Mouse (Mus musculus): ENCODE measurements around the gene Vrk2.

The Vrk2 gene

DNA sequence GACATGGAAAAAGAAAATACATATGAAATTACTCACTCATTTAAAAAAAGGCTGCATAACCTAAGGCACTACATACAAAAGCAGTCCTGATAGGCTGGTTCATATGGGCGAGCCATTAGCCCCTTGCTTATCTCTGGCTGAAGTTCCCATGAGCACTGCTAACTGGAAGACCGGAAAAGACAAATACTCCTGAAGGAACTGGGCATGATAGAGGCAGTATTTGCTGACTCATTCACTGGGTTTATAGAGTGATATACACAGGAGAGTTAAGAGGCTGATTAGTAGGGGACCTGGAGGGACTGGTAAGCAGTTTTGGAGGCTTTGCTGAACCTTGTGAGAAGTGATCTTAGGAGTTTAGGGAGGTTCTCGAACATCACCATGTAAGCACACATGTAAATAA lies 42.2 kb downstream of the Vrk2 start:
- DNase-seq (ENCODE audit: low read depth), result no peak

DNA sequence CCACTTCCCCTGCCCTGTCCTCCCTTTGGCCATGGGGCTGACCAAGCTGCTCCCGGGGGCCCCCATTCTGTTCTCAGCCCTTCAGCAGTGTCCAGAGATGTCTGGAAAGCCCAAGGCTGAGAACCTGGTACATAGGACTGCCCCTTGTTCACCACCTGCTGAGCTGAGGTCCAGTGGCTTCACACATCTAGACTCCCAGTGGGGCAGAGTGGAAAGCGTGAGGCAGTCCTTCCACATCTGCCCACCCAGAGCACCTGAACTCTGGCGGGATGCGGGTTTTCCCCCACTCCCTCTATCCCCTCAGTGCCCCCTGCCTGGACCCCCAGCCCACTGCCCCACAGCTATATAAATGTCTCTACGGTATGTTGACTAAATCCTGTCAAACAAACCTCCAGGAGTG lies 56.0 kb downstream of the Vrk2 start:
- DNase-seq (ENCODE audit: low read depth), result no peak

DNA sequence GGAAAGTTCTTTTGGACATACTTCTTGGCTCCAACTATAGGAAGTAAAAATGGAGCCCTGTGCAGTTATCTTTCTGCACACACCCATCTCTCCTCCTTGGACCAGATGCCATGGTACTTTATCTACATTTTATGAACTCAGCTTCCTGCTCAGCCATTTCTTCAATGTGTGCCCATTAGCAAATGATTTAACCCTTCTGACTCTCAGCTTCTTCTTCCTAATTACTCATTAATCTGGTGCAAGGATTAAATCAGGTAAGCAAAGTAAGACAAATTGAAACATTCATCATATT lies 60.0 kb downstream of the Vrk2 start:
- no peak for DNase-seq (ENCODE audit: low read depth)

DNA sequence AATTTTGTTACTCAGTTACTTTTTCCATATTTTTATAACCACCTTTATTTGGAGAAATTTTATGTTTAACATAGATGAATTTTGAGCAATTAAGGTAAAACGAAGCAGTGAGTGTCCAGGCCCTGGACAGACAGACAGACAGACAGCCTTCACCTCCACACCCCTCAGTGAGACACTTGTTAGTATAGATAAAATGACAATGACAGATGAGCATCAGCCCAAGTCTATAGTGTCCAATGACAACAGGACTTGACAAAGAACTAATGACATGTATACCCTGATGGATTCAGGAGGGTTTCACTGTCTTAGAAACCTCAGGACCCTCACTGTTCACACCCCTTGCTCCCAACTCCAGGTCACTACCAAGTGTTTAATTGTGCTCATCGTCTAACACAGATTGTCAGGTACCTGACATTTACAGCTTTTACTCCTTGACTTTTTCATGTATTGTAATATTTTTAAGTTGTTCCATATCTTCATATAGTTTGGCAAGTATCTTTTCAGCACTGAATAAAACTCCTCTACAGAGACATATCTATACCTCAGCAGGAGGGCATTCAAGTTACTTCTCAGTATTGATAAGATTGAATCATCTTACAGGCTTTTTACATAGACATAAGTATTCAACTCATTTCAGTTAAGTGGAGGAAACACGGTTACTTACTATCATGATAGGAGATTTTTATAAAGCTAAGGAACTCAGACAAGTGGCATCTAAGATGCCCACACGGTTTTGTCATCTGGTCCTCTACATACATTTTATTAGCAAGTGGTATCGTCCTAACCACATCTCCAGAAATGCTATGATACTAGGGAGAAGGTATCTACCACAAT lies 60.6 kb downstream of the Vrk2 start:
- no peak for DNase-seq (ENCODE audit: low read depth)

DNA sequence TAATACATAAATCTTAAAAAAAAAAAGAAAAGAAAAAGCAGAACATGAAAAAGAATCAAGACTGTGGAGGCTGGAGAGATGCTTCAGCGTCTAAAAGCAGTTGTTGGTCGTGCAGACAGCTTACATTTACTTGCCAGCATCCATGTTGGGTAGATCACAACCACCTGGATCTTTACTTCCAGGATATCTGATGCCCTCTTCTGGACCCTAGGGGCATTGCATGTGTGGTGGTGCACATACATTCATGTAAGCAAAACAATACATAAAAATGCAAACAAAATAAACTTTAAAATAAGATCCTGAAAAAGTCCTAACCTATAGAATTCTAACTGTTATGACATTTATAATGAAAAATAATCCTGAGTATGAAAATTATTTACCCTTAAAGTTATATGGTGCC lies 66.9 kb downstream of the Vrk2 start:
- DNase-seq (ENCODE audit: low read depth), result no peak

DNA sequence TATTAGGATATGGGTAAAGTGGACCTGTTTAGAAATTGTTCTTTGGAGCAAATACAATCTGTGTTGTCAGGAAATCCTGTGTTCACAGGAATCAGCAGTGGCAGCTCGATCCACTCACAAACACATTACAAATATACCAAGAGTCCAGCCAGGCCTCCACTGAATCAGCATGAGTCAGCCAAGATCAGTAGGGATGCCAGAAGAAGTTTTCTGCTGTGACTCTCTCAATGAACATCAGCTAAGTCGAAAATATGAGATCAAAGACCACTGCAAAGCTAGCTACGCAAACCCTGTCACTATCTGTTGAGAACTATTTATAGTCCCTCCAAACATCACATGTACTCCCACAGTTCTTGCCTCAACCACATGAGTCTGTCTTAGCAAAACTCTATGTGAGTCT lies 74.8 kb downstream of the Vrk2 start:
- DNase-seq (ENCODE audit: low read depth), result no peak

DNA sequence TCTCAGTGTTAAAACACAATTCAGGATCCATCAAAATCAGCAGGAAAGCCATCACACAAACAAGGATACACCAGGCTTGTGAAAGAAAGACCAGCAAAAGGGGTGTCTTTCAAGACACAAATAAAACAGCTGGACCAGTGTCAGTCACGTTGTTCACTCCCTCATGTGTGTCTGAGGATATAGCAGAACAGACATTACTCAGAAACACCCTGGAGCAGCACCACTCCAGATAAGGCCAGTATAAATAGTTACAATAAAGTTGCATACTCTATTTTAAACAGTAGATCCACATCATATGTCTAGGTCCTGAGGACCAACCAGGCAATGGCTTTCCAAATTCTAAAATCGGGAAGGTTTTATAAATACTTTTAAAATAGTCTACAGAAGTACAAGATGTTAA lies 77.7 kb downstream of the Vrk2 start:
- no peak for DNase-seq (ENCODE audit: low read depth)

DNA sequence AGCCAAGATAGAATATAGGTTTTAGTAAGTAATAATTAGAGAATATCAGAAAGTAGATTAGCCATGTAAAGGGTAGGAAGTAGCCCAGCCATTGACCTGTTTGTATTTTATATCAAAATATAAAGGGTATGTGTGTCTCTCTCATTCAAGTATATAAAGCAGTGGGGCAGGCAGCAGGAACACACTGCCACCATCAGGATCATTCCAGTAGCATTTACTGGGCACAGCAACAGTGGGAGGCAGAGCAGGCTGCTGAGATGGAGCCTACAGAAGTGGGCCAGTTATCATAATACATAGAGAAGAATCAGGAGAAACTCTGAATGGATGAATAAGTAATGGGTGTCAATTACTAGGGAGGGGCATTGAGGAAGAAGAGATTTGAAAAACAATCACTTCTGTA lies 80.1 kb downstream of the Vrk2 start:
- DNase-seq (ENCODE audit: low read depth), result no peak

DNA sequence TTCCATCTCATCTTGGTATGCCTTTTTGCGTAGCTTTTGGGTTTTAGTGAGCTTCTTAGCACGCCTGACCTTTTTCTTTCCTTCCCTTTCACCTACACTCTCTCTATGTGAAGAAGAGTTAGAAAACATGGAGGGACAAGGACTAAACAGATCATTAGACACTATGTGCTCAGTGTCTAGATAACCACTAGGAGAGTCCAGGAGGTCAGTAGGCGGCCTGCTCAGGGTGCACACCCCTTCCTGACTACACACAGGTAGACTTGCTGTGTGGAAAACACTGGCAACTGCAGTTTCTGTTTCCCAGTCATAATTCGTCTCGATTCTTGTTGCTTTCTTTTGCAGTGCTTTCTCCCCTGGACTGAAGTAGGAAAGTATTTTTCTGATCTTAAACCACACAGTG lies 97.8 kb downstream of the Vrk2 start:
- DNase-seq (ENCODE audit: low read depth), result no peak

DNA sequence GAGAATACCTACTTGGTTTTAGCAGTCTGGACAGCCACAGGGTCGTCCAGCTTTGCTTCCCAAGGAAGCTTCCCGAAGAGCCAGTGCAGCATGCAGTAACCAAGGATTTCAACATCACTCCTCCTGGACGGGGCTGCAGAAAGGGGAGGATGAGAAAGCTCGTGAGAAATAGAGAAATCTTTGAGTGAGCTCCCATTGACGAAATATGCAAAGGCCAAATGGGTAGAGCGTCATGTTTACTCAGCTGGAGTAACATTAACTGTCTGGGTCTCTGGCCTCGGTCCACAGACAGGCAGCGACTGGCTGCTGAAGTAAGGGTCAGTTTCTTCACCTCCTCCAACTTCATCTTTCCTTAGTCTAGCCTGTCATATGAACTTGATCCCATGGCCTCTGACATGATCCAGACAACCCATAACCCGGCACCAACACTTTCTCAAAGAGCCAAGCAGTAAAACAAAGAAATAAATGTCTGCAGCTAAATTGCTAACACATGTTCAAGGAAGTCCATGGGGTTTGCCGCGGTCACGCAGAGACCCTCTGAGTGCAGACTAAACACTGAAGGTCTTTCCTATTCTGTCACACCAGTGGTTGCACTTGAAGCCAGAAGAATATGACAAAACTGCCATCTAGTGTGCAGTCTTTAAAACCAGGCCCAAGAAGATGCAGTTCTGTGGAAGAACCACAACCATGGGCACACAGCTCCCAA lies 103.9 kb downstream of the Vrk2 start:
- DNase-seq (ENCODE audit: low read depth), result no peak

DNA sequence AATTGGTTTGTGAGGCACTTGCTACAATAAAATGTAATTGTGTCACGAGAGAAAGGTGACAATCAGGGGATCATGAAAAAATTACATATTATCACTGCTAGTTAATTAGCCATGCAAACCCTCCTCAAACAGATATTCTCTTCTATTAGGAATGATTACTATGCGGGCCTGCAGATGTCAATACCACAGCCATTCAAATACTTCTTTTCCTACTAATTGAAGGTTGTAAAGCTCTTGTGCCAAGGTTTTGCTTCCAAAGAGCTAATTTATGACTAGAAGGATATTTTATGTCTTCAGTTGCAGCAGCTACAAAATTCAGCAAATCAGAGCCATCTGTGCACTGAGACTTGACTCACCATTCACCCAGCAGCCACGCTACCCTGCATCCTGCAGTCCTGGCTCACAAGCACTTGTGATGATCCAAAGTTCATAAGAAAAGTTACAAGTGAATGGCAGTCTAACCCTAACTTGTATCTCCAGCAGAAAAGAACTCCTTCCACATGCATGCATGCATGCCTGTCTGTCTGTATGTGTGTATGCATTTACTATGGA lies 112.0 kb downstream of the Vrk2 start:
- DNase-seq (ENCODE audit: low read depth), result no peak

DNA sequence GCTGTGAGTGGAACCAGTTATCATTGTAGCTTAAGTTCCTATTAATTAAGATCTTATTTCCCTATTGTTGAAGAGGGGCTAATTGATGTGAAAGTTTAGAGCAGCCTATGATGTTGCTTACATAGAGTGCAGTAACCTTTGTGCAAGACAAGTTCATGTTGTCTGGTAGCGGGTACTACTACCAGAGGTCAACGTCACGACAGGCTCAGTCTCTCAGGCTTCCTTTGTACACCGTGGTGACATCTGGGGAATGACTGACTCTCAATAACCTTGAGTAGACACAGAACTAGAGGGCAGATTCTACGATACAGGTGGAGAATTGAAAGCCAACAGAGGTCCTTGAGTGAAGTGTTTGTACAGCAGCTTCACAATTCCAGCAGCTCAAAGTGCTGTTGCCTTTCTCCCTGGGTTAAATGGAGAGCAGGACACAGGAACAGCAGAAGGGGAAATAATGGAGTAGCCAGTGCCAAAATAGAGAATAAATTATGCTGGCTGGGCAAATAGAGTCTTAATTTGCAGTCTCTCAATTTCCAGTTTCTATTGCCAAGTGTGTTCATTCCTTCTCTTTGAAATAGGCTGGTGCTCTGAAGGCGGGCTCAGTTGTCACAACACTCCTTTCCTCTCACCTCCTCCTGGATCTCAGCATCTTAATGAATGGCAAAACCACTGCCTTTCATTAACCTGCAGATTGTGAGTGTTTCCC lies 116.6 kb downstream of the Vrk2 start:
- no peak for DNase-seq (ENCODE audit: low read depth)

DNA sequence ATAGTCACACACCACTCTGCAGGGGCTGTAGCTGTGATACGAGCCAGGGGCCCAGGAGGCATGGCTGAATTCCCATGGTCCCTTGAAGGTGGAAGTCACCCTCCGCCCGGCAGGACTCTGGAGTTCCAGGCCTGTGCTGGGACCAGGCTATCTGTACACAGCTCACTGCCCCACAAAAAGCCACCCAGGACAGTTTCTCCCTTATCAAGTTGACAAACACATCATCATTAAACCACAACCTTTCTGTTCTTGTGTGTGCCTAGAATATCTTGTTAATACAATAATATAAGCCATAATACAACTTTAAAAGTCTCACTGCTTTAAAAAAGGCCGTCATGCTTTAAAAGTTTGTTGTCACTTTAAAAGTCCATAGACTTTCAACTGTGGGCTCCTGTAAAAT lies 139.7 kb downstream of the Vrk2 start:
- DNase-seq (ENCODE audit: low read depth), result no peak

DNA sequence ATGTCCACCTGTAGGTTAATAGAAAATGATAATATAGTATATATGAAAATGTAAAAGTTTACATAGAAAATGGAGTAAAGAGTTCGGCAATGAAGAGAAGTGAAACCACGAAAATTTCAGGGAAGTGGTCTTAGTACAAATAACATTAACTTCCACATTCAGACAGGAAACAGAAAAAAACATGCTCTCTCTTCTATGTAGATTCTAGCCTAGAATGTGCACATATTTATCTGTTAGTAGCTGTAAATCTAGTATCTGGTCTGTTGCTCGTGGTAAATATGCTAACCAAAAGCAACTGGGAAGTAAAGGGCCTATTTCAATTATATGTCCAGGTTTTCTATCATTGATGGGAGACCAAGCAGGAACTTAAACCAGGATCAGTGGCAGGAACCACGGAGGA lies 141.1 kb downstream of the Vrk2 start:
- no peak for DNase-seq (ENCODE audit: low read depth)

DNA sequence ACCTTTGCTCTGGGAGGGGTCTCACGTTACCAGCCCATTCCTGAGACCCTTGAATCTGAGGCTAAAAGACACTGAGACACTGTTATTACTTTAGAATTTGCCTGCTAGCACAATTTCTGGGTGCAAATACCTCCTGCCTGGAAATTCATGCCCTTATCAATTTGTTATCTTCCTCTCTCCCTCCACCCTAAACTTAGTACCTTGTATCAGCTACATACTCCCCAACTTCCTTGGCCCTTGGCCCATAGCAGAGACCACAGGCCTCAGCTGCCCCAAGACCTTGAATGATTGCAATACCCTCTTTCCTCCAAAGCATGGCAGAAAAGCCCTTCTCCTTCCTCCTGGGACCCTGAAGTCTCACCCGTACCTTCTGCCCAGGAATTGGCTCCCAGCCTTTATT lies 142.6 kb downstream of the Vrk2 start:
- no peak for DNase-seq (ENCODE audit: low read depth)

DNA sequence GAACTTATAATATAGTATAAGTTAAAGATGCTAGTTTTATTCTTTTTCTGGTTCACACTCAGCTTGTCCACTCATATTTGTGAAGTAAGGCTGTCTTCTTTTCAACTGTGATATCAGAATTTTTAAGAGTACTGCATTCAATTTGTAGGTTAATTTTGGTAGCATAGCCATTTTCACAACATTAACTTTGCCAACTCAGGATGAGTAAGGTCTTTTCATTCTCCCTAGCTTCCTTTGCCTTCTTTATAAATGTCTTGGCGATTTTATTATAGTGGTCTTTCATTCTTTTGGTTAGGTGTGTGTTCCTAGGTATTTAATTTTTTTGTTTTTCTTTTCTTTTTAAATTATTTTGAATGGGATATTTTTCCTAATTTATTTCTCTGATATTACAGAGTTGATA lies 143.2 kb downstream of the Vrk2 start:
- no peak for DNase-seq (ENCODE audit: low read depth)

DNA sequence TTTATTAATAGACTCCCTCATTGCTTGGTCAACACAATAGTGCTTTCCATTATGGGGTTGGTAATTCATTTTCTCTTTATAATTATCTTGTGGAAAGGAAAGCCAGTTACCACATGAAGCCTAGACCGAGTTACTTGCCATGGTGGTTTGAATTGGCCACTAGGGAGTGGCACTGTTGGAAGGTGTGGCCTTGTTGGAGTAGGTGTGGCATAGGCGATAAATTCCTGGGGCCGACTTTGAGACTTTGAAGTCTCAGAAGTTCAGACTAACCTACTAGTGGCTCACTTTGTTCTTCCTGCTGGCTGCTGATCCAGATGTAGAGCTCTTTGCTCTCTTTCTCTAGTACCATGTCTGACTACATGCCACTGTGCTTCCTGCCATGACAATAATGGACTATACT lies 144.0 kb downstream of the Vrk2 start:
- no peak for DNase-seq (ENCODE audit: low read depth)

DNA sequence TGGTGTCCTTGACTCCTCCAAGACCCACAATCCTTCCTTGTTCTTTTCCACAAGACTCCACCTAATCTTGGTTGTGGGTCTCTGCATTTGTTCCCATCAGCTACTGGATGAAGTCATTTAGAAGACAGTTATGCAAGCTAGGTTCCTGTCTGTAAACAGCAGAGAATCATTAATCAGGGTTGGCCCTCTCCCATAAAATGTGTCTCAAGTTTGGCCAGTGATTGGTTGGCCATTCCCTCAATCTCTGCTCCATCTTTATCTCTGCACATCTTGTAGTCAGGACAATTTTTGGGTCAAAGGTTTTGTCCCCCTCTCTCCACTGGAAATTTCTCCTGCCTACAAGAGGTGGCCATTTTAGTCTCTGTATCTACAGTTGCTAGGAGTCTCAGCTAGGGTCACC lies 149.4 kb downstream of the Vrk2 start:
- DNase-seq (ENCODE audit: low read depth), result no peak

DNA sequence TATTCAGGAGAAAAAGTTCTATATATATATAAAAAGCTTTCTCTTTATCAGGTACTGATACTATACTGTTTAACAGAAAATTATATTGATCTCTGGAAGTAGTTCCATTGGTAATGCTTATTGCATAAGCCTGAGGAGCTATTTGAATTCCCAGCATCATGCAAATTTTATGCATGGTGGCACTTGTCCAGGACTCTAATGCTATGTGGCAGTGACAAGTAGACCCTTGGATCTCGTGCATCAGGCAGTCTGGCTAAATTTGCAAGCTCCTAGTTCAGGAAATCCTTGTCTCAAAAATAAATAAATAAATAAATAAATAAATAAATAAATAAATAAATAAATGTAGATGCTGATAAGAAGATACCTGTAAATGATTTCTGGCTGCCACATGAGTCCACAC lies 152.7 kb downstream of the Vrk2 start:
- no peak for DNase-seq (ENCODE audit: low read depth)

DNA sequence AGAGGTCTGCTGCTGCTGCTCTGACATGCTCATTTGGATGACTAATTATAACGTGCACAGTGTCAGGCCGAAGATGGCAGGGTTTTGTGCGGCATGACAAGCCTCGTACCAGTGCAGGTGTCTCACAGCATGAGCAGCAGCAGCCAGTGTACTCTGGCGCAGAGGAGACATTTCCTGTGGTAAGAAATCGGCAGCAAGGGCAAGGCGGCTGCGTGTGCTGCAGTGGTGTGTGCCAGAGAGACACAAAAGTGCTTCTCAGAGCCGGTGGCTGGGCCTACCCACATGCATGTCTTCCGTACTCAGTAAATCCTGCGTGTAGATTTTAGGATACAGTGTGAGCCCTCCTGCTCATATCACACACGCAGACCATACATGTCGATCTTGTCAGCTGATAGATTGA lies 156.0 kb downstream of the Vrk2 start:
- no peak for DNase-seq (ENCODE audit: low read depth)

DNA sequence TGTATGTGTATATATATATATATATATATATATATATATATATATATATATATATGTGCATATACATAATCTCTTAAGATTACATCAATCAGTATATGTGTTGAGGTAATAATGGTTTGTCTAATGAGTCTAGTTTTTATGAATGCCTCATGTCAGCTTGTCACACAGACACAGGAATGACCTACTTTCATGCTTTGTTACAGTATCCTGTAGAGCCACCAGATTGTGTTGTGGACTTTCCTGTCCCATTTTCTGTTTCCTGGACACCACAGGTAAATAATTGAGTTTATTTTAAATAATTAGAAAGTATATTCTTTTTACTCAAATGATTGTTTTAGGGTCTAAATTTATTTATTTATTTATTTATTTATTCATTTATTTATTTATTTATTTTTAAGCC lies 159.6 kb downstream of the Vrk2 start:
- DNase-seq (ENCODE audit: low read depth), result no peak

DNA sequence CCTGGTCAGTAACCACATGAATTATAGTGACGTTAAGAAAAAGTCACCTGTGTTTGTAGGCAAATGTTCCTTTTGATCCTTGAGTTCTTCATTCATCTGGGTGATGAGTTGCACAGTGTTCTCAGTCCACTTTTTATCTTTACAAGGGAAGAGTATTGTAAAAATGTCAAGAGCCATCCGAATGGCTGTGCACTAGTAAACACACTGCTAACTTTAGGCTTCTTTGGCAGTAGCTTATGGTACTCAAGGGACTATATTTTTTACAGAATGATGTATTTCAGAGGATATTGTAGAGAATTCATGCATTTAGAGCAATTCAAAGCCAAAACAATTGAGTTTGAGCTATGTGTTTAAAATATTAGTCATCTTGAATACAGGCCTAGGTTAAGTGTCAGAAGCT lies 172.3 kb downstream of the Vrk2 start:
- DNase-seq (ENCODE audit: low read depth), result no peak

All from c-Kit-positive CD71-negative TER-119-negative erythroid progenitor cells, embryonic 14.5 days (primary cell).